Mouse (Mus musculus): Measurements from ENCODE around the gene Tmem45b.
A peak's percentile ranks its signal among the peaks of the same experiment; 100 is the strongest.

Tmem45b gene

GRCm38 (mm10) chr9:31404311-31404710 is 60.0 kb downstream of the Tmem45b start:
- no peak for DNase-seq (ENCODE audit: low spot score in 2 of 2)

GRCm38 (mm10) chr9:31400441-31400840 is 63.8 kb downstream of the Tmem45b start:
- DNase-seq (ENCODE audit: low spot score in 2 of 2), result peak in 1 of 2 experiments; percentile 68

- DNase-seq (ENCODE audit: low spot score in 2 of 2), result no peak
Measured at GRCm38 (mm10) chr9:31387206-31387605, 77.1 kb downstream of the Tmem45b start.

GRCm38 (mm10) chr9:31386368-31387180 is 77.7 kb downstream of the Tmem45b start:
- DNase-seq (ENCODE audit: low spot score in 2 of 2), result peak in 1 of 2 experiments; percentile 19

- peak; percentile 86 to 92 for DNase-seq (ENCODE audit: low spot score in 2 of 2)
Measured at GRCm38 (mm10) chr9:31385947-31386354, 78.3 kb downstream of the Tmem45b start, which contains the start of gene Nfrkb. Gene Nfrkb (plus strand): TSS chr9:31386192.

GRCm38 (mm10) chr9:31385500-31385869 is 78.8 kb downstream of the Tmem45b start:
- no peak for DNase-seq (ENCODE audit: low spot score in 2 of 2)

GRCm38 (mm10) chr9:31384786-31385499 is 79.3 kb downstream of the Tmem45b start:
- no peak for DNase-seq (ENCODE audit: low spot score in 2 of 2)

GRCm38 (mm10) chr9:31376661-31377060 is 87.6 kb downstream of the Tmem45b start:
- no peak for DNase-seq (ENCODE audit: low spot score in 2 of 2)
